Mouse (Mus musculus): ENCODE measurements around the gene Ttc28.

DNA sequence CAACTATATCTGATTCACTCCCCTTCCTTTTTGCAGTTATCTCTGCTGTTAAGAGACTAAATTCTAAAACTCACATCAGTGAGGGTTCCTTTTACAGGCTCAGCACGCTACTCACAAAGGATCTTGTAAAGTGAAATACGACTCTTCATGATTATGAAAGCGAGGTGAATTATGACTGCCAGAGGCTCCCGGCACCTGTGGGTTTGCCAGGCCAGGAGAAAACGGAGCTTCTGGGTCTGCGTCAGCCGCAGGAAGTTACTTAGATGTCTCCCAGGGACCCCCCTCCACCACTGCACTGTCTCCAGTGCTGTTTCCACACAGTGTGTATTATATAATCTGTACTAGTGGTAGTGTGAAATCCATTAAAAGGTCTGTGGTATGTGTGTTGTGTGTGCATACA lies 233.6 kb downstream of the Ttc28 start:
- no peak for TF ChIP-seq CTCF (IDR thresholded peaks at IDR 0.05)
- no peak for TF ChIP-seq EP300 (IDR thresholded peaks at IDR 0.05)

Measured in lung, postnatal 0 days (tissue).